Mouse (Mus musculus): ENCODE measurements around the gene Tmem80. TPM values are rescaled to one million over a fixed set of nuclear protein-coding genes. Genes with fewer than 3 reads are reported as not detected.

Gene Tmem80
- polyA plus RNA-seq, 1 experiment from 2014 or later = 37.4 TPM

- Histone ChIP-seq H3K9ac (peak overlapping the region; percentile 84), H3K27me3 (replicated peaks) (no peaks in the 10 kb centered on the region), H3K36me3 (peaks cover 25% of the 10 kb centered on the region), H3K4me3 (peak overlapping the region; percentile 64), H3K27ac (ENCODE audit: poor library complexity, severe bottlenecking) (peak overlapping the region; percentile 99), H3K4me1 (replicated peaks) (peaks cover 20% of the 10 kb centered on the region), H3K9me3 (replicated peaks) (no peaks in the 10 kb centered on the region), H3K4me2 (peak overlapping the region; percentile 98)
- peak; percentile 29 for ATAC-seq (ENCODE audit: insufficient number of reproducible peaks, low FRiP score)
- 6% methylated on average over 35 of the region's 35 CpGs for WGBS
Measured at GRCm38 (mm10) chr7:141326546-141327446, 743 bp upstream of the Tmem80 start.

GRCm38 (mm10) chr7:141328373-141328990, 943 bp downstream of the Tmem80 start:
- Histone ChIP-seq H3K9me3 (replicated peaks) (no peaks in the 10 kb centered on the region), H3K27me3 (replicated peaks) (no peaks in the 10 kb centered on the region), H3K4me3 (peak overlapping the region; percentile 64), H3K27ac (ENCODE audit: poor library complexity, severe bottlenecking) (peak overlapping the region; percentile 99), H3K4me2 (peak overlapping the region; percentile 98), H3K4me1 (replicated peaks) (peaks cover 20% of the 10 kb centered on the region), H3K9ac (peak overlapping the region; percentile 84), H3K36me3 (peaks cover 22% of the 10 kb centered on the region)
- peak; percentile 10; the same call in 1 of the 2 replicates for ATAC-seq (ENCODE audit: insufficient number of reproducible peaks, low FRiP score)
- WGBS = 18% methylated on average over 24 of the region's 24 CpGs

GRCm38 (mm10) chr7:141330706-141331105, 3.2 kb downstream of the Tmem80 start:
- Histone ChIP-seq H3K27me3 (replicated peaks) (no peaks in the 10 kb centered on the region), H3K4me3 (no peak overlapping the region), H3K9ac (no peak overlapping the region), H3K36me3 (peaks cover 28% of the 10 kb centered on the region), H3K27ac (ENCODE audit: poor library complexity, severe bottlenecking) (no peak overlapping the region), H3K4me1 (replicated peaks) (peaks cover 18% of the 10 kb centered on the region), H3K4me2 (no peak overlapping the region), H3K9me3 (replicated peaks) (no peaks in the 10 kb centered on the region)
- ATAC-seq (ENCODE audit: insufficient number of reproducible peaks, low FRiP score) = no peak

GRCm38 (mm10) chr7:141331990-141332389, 4.5 kb downstream of the Tmem80 start:
- H3K4me2 ChIP-seq = no peak overlapping the region
- no peaks in the 10 kb centered on the region for H3K27me3 ChIP-seq (replicated peaks)
- H3K4me3 ChIP-seq = no peak overlapping the region
- no peaks in the 10 kb centered on the region for H3K9me3 ChIP-seq (replicated peaks)
- ATAC-seq (ENCODE audit: insufficient number of reproducible peaks, low FRiP score) = no peak
- H3K4me1 ChIP-seq (replicated peaks) = peaks cover 5% of the 10 kb centered on the region
- no peak overlapping the region for H3K9ac ChIP-seq
- WGBS = 77% methylated on average over 6 of the region's 6 CpGs
- H3K36me3 ChIP-seq = peaks cover 37% of the 10 kb centered on the region
- H3K27ac ChIP-seq (ENCODE audit: poor library complexity, severe bottlenecking) = no peak overlapping the region

- Histone ChIP-seq H3K9ac (no peak overlapping the region), H3K4me1 (replicated peaks) (peaks cover 8% of the 10 kb centered on the region), H3K4me2 (no peak overlapping the region), H3K27me3 (replicated peaks) (peaks cover 18% of the 10 kb centered on the region; the same call in 1 of the 2 replicates), H3K27ac (ENCODE audit: poor library complexity, severe bottlenecking) (no peak overlapping the region), H3K4me3 (no peak overlapping the region), H3K36me3 (peaks cover 37% of the 10 kb centered on the region), H3K9me3 (replicated peaks) (no peaks in the 10 kb centered on the region)
- WGBS = 77% methylated on average over 2 of the region's 2 CpGs
- ATAC-seq (ENCODE audit: insufficient number of reproducible peaks, low FRiP score) = no peak
Measured at GRCm38 (mm10) chr7:141335044-141335579, 7.6 kb downstream of the Tmem80 start.

- H3K27me3 ChIP-seq (replicated peaks) = peaks cover 21% of the 10 kb centered on the region; the same call in 1 of the 2 replicates
- no peak overlapping the region for H3K4me3 ChIP-seq
- peaks cover 37% of the 10 kb centered on the region for H3K36me3 ChIP-seq
- no peaks in the 10 kb centered on the region for H3K9me3 ChIP-seq (replicated peaks)
- H3K9ac ChIP-seq = no peak overlapping the region
- no peak overlapping the region for H3K4me2 ChIP-seq
- H3K27ac ChIP-seq (ENCODE audit: poor library complexity, severe bottlenecking) = no peak overlapping the region
- WGBS = 83% methylated on average over 4 of the region's 4 CpGs
- ATAC-seq (ENCODE audit: insufficient number of reproducible peaks, low FRiP score) = no peak
- peaks cover 8% of the 10 kb centered on the region for H3K4me1 ChIP-seq (replicated peaks)
Measured at GRCm38 (mm10) chr7:141335682-141336081, 8.1 kb downstream of the Tmem80 start.

- Histone ChIP-seq H3K9me3 (replicated peaks) (no peaks in the 10 kb centered on the region), H3K9ac (no peak overlapping the region)
Measured at GRCm38 (mm10) chr7:141336296-141336695, 8.8 kb downstream of the Tmem80 start.

GRCm38 (mm10) chr7:141337716-141338416, 10.3 kb downstream of the Tmem80 start:
- Histone ChIP-seq H3K4me3 (no peak overlapping the region), H3K27me3 (replicated peaks) (peaks cover 36% of the 10 kb centered on the region), H3K9me3 (replicated peaks) (no peaks in the 10 kb centered on the region), H3K4me1 (replicated peaks) (peaks cover 8% of the 10 kb centered on the region), H3K27ac (ENCODE audit: poor library complexity, severe bottlenecking) (no peak overlapping the region), H3K9ac (no peak overlapping the region), H3K4me2 (no peak overlapping the region), H3K36me3 (peaks cover 29% of the 10 kb centered on the region)
- ATAC-seq (ENCODE audit: insufficient number of reproducible peaks, low FRiP score) = no peak
- WGBS = 72% methylated on average over 3 of the region's 3 CpGs

More at GRCm38 (mm10) chr7:141336296-141336695, 8.8 kb downstream of the Tmem80 start:
- H3K27me3 ChIP-seq (replicated peaks) = peaks cover 27% of the 10 kb centered on the region
- no peak overlapping the region for H3K27ac ChIP-seq (ENCODE audit: poor library complexity, severe bottlenecking)
- peaks cover 37% of the 10 kb centered on the region for H3K36me3 ChIP-seq
- H3K4me2 ChIP-seq = no peak overlapping the region
- ATAC-seq (ENCODE audit: insufficient number of reproducible peaks, low FRiP score) = no peak
- 76% methylated on average over 3 of the region's 3 CpGs for WGBS
- H3K4me1 ChIP-seq (replicated peaks) = peaks cover 8% of the 10 kb centered on the region
- no peak overlapping the region for H3K4me3 ChIP-seq

GRCm38 (mm10) chr7:141338576-141339131, 11.1 kb downstream of the Tmem80 start, which contains the start of gene Eps8l2:
Eps8l2 (plus strand) TSS chr7:141338880.
- Histone ChIP-seq H3K9me3 (replicated peaks) (no peaks in the 10 kb centered on the region), H3K4me1 (replicated peaks) (peaks cover 8% of the 10 kb centered on the region), H3K36me3 (peaks cover 21% of the 10 kb centered on the region), H3K27me3 (replicated peaks) (peaks cover 36% of the 10 kb centered on the region), H3K9ac (peak within 1 kb of the TSS; percentile 53), H3K4me2 (peak within 1 kb of the TSS; percentile 65), H3K4me3 (peak within 1 kb of the TSS; percentile 31), H3K27ac (ENCODE audit: poor library complexity, severe bottlenecking) (no peak within 1 kb of the TSS)
- 3% methylated on average over 23 of the region's 23 CpGs for WGBS
- peak; percentile 51 for ATAC-seq (ENCODE audit: insufficient number of reproducible peaks, low FRiP score)

- ATAC-seq (ENCODE audit: insufficient number of reproducible peaks, low FRiP score) = no peak
- peaks cover 36% of the 10 kb centered on the region for H3K27me3 ChIP-seq (replicated peaks)
- H3K4me3 ChIP-seq = peak overlapping the region; percentile 31
- peaks cover 15% of the 10 kb centered on the region for H3K36me3 ChIP-seq
- no peaks in the 10 kb centered on the region for H3K9me3 ChIP-seq (replicated peaks)
- H3K9ac ChIP-seq = peak overlapping the region; percentile 53
- 40% methylated on average over 20 of the region's 20 CpGs for WGBS
- no peak overlapping the region for H3K27ac ChIP-seq (ENCODE audit: poor library complexity, severe bottlenecking)
- peak overlapping the region; percentile 65 for H3K4me2 ChIP-seq
- H3K4me1 ChIP-seq (replicated peaks) = peaks cover 8% of the 10 kb centered on the region
Measured at GRCm38 (mm10) chr7:141339215-141339920, 11.8 kb downstream of the Tmem80 start.

Data from heart, embryonic 12.5 days (tissue).